Mouse (Mus musculus) intestine, embryonic 15.5 days (tissue): ENCODE data around the gene Stum. TPM values are rescaled to one million over a fixed set of nuclear protein-coding genes. Genes with fewer than 3 reads are reported as not detected.

Source experiments
- ATAC-seq: fragments of 200-750 bp; cut with Nextera tagmentation; 2 replicates; pipeline ENCODE4 v1.8.0; 2017; ENCODE audit warnings: moderate TSS enrichment, moderate library complexity
- H3K27ac ChIP-seq: fragments of 300-500 bp; sonication (generic); 2 replicates; pipeline ENCODE4 v1.5.1; 2015; ENCODE audit warnings: mild to moderate bottlenecking, inconsistent platforms
- H3K27me3 ChIP-seq: fragments of 300-500 bp; sonication (generic); replicated peaks from 2 replicates; pipeline ENCODE4 v1.6.1; 2015; ENCODE audit warnings: inconsistent platforms
- H3K36me3 ChIP-seq: fragments of 300-500 bp; sonication (generic); 2 replicates; pipeline ENCODE4 v1.6.1; 2015; ENCODE audit warnings: inconsistent platforms
- H3K4me1 ChIP-seq: fragments of 300-500 bp; sonication (generic); replicated peaks from 2 replicates; pipeline ENCODE4 v1.6.1; 2015; ENCODE audit warnings: inconsistent platforms
- H3K4me2 ChIP-seq: fragments of 300-500 bp; sonication (generic); replicated peaks from 2 replicates; pipeline ENCODE4 v1.6.1; 2015; ENCODE audit warnings: mild to moderate bottlenecking, inconsistent platforms
- H3K4me3 ChIP-seq: fragments of 300-500 bp; sonication (generic); replicated peaks from 2 replicates; pipeline ENCODE4 v1.5.1; 2015; ENCODE audit warnings: inconsistent platforms
- H3K9ac ChIP-seq: fragments of 300-500 bp; sonication (generic); 2 replicates; pipeline ENCODE4 v1.6.1; 2015; ENCODE audit warnings: inconsistent platforms
- H3K9me3 ChIP-seq: fragments of 300-500 bp; sonication (generic); 2 replicates; pipeline ENCODE4 v1.6.1; 2016; ENCODE audit warnings: inconsistent platforms
- WGBS: fragments of 180-500 bp; shearing (Covaris S2); methylation state at CpG from one replicate; pipeline ENCODE4 v1.1.7; 2015; 5-methylcytosine and 5-hydroxymethylcytosine counted together
- polyA plus RNA-seq: library from polyadenylated mRNA; unstranded; fragments of >200 nt; fragmentation: Nextera tagmentation; extraction: Ambion mirVana; gene quantifications from 2 replicates; pipeline ENCODE4 v1.2.1, GENCODE M21; 2015

The Stum gene
- polyA plus RNA-seq, 1 experiment from 2014 or later = 1.4 TPM

GRCm38 (mm10) chr1:180510879-180511278 is 27.6 kb upstream of the Stum start:
- Histone ChIP-seq H3K9me3 (no peaks in the 10 kb centered on the region), H3K9ac (no peak overlapping the region), H3K27ac (no peak overlapping the region), H3K4me1 (peaks cover 6% of the 10 kb centered on the region), H3K4me2 (no peak overlapping the region), H3K4me3 (no peak overlapping the region), H3K27me3 (no peaks in the 10 kb centered on the region), H3K36me3 (no peaks in the 10 kb centered on the region)
- ATAC-seq = 0 out of 2 replicates have a peak, but pooled peaks have one; percentile 34
- WGBS = 40% methylated on average over 4 of the region's 4 CpGs

GRCm38 (mm10) chr1:180510442-180510841 is 27.1 kb upstream of the Stum start:
- Histone ChIP-seq H3K9ac (no peak overlapping the region), H3K9me3 (no peaks in the 10 kb centered on the region), H3K4me3 (no peak overlapping the region), H3K4me1 (peaks cover 6% of the 10 kb centered on the region), H3K4me2 (no peak overlapping the region), H3K36me3 (no peaks in the 10 kb centered on the region), H3K27ac (no peak overlapping the region), H3K27me3 (no peaks in the 10 kb centered on the region)
- ATAC-seq = 0 out of 2 replicates have a peak, but pooled peaks have one; percentile 25
- WGBS = 34% methylated on average over 15 of the region's 15 CpGs

- Histone ChIP-seq H3K4me1 (peaks cover 6% of the 10 kb centered on the region), H3K9ac (no peak overlapping the region), H3K9me3 (no peaks in the 10 kb centered on the region), H3K4me2 (no peak overlapping the region), H3K27me3 (no peaks in the 10 kb centered on the region), H3K27ac (no peak overlapping the region), H3K4me3 (no peak overlapping the region), H3K36me3 (no peaks in the 10 kb centered on the region)
- 72% methylated on average over 7 of the region's 7 CpGs for whole genome bisulfite sequencing
- ATAC-seq = no peak
Measured at GRCm38 (mm10) chr1:180508662-180509061, 25.4 kb upstream of the Stum start.

- no peaks in the 10 kb centered on the region for H3K9me3 ChIP-seq
- H3K27ac ChIP-seq = no peak overlapping the region
- WGBS = 75% methylated on average over 7 of the region's 7 CpGs
- H3K27me3 ChIP-seq = no peaks in the 10 kb centered on the region
- H3K4me3 ChIP-seq = no peak overlapping the region
- no peak overlapping the region for H3K4me2 ChIP-seq
- no peak for ATAC-seq
- no peak overlapping the region for H3K9ac ChIP-seq
- H3K4me1 ChIP-seq = peaks cover 6% of the 10 kb centered on the region
- no peaks in the 10 kb centered on the region for H3K36me3 ChIP-seq
Measured at GRCm38 (mm10) chr1:180507291-180507791, 24.0 kb upstream of the Stum start.

- ATAC-seq = no peak
- Histone ChIP-seq H3K4me2 (no peak overlapping the region), H3K9me3 (no peaks in the 10 kb centered on the region), H3K4me3 (no peak overlapping the region), H3K4me1 (peaks cover 6% of the 10 kb centered on the region), H3K36me3 (no peaks in the 10 kb centered on the region), H3K27me3 (no peaks in the 10 kb centered on the region), H3K9ac (no peak overlapping the region), H3K27ac (no peak overlapping the region)
- 91% methylated on average over 7 of the region's 7 CpGs for WGBS
Measured at GRCm38 (mm10) chr1:180506341-180506740, 23.0 kb upstream of the Stum start.

- H3K4me1 ChIP-seq = no peaks in the 10 kb centered on the region
- no peak for ATAC-seq
Measured at GRCm38 (mm10) chr1:180504899-180505298, 21.6 kb upstream of the Stum start.

GRCm38 (mm10) chr1:180503484-180503883 is 20.2 kb upstream of the Stum start:
- no peak for ATAC-seq
- Histone ChIP-seq H3K36me3 (no peaks in the 10 kb centered on the region), H3K9ac (no peak overlapping the region), H3K4me3 (no peak overlapping the region), H3K9me3 (no peaks in the 10 kb centered on the region), H3K27me3 (no peaks in the 10 kb centered on the region), H3K4me1 (no peaks in the 10 kb centered on the region), H3K27ac (no peak overlapping the region), H3K4me2 (no peak overlapping the region)
- WGBS = 62% methylated on average over 5 of the region's 5 CpGs

More at GRCm38 (mm10) chr1:180504899-180505298, 21.6 kb upstream of the Stum start:
- Histone ChIP-seq H3K4me3 (no peak overlapping the region), H3K9me3 (no peaks in the 10 kb centered on the region), H3K36me3 (no peaks in the 10 kb centered on the region), H3K27me3 (no peaks in the 10 kb centered on the region), H3K27ac (no peak overlapping the region), H3K9ac (no peak overlapping the region), H3K4me2 (no peak overlapping the region)
- 79% methylated on average over 5 of the region's 5 CpGs for WGBS

GRCm38 (mm10) chr1:180502566-180502965 is 19.3 kb upstream of the Stum start:
- H3K27me3 ChIP-seq = no peaks in the 10 kb centered on the region
- H3K4me2 ChIP-seq = no peak overlapping the region
- H3K9me3 ChIP-seq = no peaks in the 10 kb centered on the region
- H3K4me3 ChIP-seq = no peak overlapping the region
- 35% methylated on average over 4 of the region's 4 CpGs for WGBS
- peak; percentile 82 for ATAC-seq
- H3K36me3 ChIP-seq = no peaks in the 10 kb centered on the region
- H3K4me1 ChIP-seq = no peaks in the 10 kb centered on the region
- no peak overlapping the region for H3K27ac ChIP-seq
- H3K9ac ChIP-seq = no peak overlapping the region

- no peaks in the 10 kb centered on the region for H3K4me1 ChIP-seq
- no peak overlapping the region for H3K4me3 ChIP-seq
- WGBS = 88% methylated on average over 5 of the region's 5 CpGs
- H3K27ac ChIP-seq = no peak overlapping the region
- H3K9me3 ChIP-seq = no peaks in the 10 kb centered on the region
- H3K27me3 ChIP-seq = no peaks in the 10 kb centered on the region
- ATAC-seq = no peak
- H3K9ac ChIP-seq = no peak overlapping the region
- no peaks in the 10 kb centered on the region for H3K36me3 ChIP-seq
- no peak overlapping the region for H3K4me2 ChIP-seq
Measured at GRCm38 (mm10) chr1:180500641-180501040, 17.3 kb upstream of the Stum start.

GRCm38 (mm10) chr1:180500218-180500617 is 16.9 kb upstream of the Stum start:
- H3K4me1 ChIP-seq = no peaks in the 10 kb centered on the region
- no peaks in the 10 kb centered on the region for H3K27me3 ChIP-seq
- H3K4me2 ChIP-seq = no peak overlapping the region
- H3K9ac ChIP-seq = no peak overlapping the region
- no peaks in the 10 kb centered on the region for H3K36me3 ChIP-seq
- ATAC-seq = no peak
- 66% methylated on average over 4 of the region's 4 CpGs for WGBS
- no peak overlapping the region for H3K4me3 ChIP-seq
- H3K9me3 ChIP-seq = no peaks in the 10 kb centered on the region
- H3K27ac ChIP-seq = no peak overlapping the region

- ATAC-seq = no peak
- Histone ChIP-seq H3K9me3 (no peaks in the 10 kb centered on the region), H3K27me3 (no peaks in the 10 kb centered on the region), H3K9ac (no peak overlapping the region), H3K4me1 (no peaks in the 10 kb centered on the region), H3K4me3 (no peak overlapping the region), H3K27ac (no peak overlapping the region), H3K36me3 (no peaks in the 10 kb centered on the region), H3K4me2 (no peak overlapping the region)
- 85% methylated on average over 3 of the region's 3 CpGs for WGBS
Measured at GRCm38 (mm10) chr1:180499766-180500165, 16.5 kb upstream of the Stum start.

- Histone ChIP-seq H3K9me3 (no peaks in the 10 kb centered on the region), H3K36me3 (no peaks in the 10 kb centered on the region), H3K27me3 (no peaks in the 10 kb centered on the region), H3K4me1 (0 out of 2 replicates have a peak, but pooled peaks cover 3% of the 10 kb centered on the region), H3K4me2 (no peak overlapping the region), H3K27ac (no peak overlapping the region), H3K9ac (no peak overlapping the region), H3K4me3 (no peak overlapping the region)
- ATAC-seq = peak; percentile 69; the same call in 1 of the 2 replicates
- 23% methylated on average over 9 of the region's 9 CpGs for WGBS
Measured at GRCm38 (mm10) chr1:180492777-180493176, 9.5 kb upstream of the Stum start.

- Histone ChIP-seq H3K9ac (no peak overlapping the region), H3K27ac (no peak overlapping the region), H3K4me3 (no peak overlapping the region), H3K4me1 (peaks cover 19% of the 10 kb centered on the region), H3K36me3 (no peaks in the 10 kb centered on the region), H3K4me2 (no peak overlapping the region), H3K9me3 (no peaks in the 10 kb centered on the region), H3K27me3 (peaks cover 32% of the 10 kb centered on the region)
- 87% methylated on average over 5 of the region's 5 CpGs for WGBS
- no peak for ATAC-seq
Measured at GRCm38 (mm10) chr1:180485346-180485745, 2.0 kb upstream of the Stum start.
